1 mouse cellular context compared by ENCODE assay signal in the genomic region with DNA sequence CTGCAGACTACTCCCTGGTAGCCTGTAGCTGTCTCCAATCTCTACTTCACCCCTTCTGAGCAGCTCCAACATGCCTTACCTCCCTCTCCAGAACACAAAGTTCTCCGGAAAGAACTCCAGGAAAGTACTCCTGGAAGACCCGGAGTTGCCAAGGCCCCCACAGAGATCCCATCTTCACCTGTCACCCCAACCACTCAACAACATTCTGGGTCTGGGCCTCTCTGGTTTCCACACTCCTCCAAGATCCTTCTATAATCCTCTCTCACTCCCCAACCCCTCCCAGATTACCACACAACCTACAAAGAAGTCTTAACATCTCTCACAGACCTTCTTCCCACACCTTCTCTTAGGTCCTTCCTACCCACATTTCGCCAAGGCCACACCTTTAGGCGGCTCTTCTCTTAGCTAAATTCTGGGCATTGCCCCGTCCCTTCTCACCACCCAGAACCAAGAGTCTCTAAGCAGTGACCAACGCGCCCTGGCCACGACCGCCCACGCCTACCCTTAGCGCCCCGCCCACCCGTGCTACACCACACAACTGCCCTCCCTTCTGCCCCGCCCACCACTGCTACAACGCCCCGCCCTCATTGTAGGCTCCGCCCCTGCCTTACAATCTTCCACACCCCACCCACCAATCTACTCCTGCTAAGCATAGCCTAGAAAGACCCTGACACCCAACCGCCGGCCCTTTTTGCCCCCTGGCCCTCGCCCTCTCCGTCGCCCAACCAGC.
TF ChIP-seq lines count a peak whose summit lies in the region.

No protein-coding gene starts in this region.

TF ChIP-seq in ES-E14, 5 proteins besides CTCF, POLR2A, EP300 and RAD21:
- TF ChIP-seq CHD2 (IDR thresholded peaks at IDR 0.05; ENCODE audit: low read depth, low read length) (no peak), ZC3H11A (IDR thresholded peaks at IDR 0.05; ENCODE audit: borderline replicate concordance, low read depth, low read length) (no peak), HCFC1 (IDR thresholded peaks at IDR 0.05; ENCODE audit: borderline replicate concordance, insufficient read depth, low read length) (no peak), ZNF384 (IDR thresholded peaks at IDR 0.05; ENCODE audit: low read depth, low read length) (no peak), MAFK (IDR thresholded peaks at IDR 0.05; ENCODE audit: insufficient read depth, low read depth, low read length) (no peak)
